Mouse (Mus musculus) v-Abl transformed pro-B cells (cell line): ENCODE measurements at regions not wholly inside any gene's neighbourhood (a gene's known extent, or its start where the extent isn't known, plus 50 kb on each side); places are given as distances from the start of the nearest gene placed in this dataset.

Experiments used
- in situ Hi-C, 2 experiments: fragments of 400-800 bp; cut with MboI; formaldehyde crosslinking; loops; one replicate each; pipeline ENCODE4 v1.15.1; 2025; ENCODE audit not compliant: unreplicated experiment in 2 of 2

DNA sequence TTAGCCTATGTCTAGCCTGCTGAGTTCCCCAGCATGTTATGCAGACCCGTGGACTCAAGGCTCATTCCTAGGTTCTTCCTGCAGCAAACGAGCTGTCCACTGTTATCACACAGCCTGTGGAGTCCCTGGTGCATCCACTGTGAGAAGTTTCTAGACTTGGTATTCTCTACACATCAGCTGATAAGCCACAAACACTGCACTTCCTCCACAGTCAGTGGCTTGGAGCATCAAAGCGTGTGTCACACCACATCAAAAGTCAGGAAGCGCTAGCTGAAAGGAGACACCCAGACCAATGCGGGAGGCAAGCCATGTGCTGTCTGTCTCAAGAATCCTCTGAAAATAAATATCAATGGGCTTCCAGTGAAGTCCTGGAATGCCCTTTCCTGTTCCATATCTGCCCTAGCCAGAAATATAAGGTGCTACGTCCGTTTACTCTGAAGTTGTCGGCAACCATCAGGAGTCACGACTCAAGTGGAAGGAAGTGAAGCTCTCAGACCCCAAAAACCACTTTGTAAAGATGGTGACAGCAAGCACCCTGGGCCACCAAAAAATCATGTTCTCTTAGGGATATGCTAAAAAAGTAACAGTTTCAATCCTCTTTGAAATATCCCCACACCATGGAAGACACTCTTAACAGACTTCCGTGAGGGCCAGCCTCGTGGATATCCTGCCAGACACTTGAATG, 227.7 kb downstream of the Adgrl2 start:
- in situ Hi-C loops: loop anchor here in 1 of 2 experiments (10.0 kb wide), 1 partner anchor 68 kb away; no protein-coding TSS in a partner anchor

GRCm38 (mm10) chr3:148761586-148761985, 228.8 kb downstream of the Adgrl2 start:
- in situ Hi-C loops: loop anchor here in 1 of 2 experiments (10.0 kb wide), 1 partner anchor 67 kb away; no protein-coding TSS in a partner anchor

DNA sequence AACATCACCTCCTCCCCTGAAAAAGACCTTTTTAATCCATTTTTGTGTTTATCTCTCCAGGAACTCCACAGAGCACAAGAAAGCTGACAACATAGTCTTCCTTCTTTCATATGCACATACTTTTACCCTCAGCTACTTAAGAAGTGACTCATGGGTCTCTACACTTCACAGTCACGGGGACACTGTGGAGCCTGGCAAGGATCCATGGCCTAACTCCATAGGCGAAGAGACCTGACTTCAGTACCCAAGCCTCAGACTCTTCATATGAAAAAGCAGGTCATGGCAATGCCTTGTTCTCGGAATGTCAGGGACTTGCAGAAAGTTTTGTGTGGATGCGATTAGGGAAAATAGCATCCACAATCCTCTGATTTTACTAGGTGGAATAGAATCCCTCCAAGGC, 230.9 kb downstream of the Adgrl2 start:
- in situ Hi-C loops: no loop called here

GRCm38 (mm10) chr3:148746234-148746633, 244.1 kb downstream of the Adgrl2 start:
- in situ Hi-C loops: no loop called here

DNA sequence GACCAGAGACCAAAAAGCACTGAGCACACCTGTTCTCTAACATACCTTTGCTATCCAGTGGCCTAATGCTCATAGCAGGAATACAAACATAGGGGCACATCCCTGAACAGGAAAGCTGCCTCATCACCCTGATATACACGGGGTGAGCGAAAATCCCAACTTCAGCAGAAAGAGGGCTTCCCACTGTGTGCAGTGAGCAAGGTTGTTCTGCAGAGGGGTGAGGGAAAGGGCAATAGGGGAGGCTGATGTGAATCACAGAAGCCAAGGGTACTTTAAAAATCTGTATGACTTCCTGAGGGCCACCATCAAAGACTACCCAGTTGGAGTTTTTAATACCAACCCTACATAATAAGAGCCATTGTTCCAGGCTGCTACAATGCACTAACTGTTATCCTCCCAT, 245.7 kb downstream of the Adgrl2 start:
- in situ Hi-C loops: no loop called here

DNA sequence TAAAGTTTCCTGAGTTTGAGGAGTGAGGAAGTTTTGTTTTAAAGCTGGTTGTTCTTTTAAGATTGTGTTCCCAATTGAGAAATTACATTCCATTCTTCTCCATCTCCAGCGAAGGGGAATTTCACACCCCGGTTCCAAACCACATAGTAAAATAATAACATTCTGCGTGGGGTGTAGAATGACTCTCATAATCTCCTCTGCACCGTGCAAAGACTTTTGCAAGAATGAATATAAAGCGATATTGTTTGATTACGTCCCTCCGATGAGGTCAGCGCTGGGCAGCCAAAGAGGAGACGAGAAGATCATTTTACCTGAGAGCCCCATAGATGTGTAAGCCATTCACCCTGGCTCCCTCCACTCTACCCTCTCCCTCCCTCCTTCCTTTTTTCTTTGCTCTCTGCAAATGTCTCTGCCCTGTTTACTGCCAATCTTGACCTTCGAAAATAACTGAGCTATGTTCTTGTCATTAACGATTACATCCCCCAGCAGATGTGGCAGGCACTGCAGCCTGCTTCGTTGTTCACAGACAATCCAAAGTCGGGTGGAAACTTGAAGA, 256.1 kb downstream of the Adgrl2 start:
- in situ Hi-C loops: loop anchor here (5.0 kb wide), 1 partner anchor 33 kb away; no protein-coding TSS in a partner anchor

DNA sequence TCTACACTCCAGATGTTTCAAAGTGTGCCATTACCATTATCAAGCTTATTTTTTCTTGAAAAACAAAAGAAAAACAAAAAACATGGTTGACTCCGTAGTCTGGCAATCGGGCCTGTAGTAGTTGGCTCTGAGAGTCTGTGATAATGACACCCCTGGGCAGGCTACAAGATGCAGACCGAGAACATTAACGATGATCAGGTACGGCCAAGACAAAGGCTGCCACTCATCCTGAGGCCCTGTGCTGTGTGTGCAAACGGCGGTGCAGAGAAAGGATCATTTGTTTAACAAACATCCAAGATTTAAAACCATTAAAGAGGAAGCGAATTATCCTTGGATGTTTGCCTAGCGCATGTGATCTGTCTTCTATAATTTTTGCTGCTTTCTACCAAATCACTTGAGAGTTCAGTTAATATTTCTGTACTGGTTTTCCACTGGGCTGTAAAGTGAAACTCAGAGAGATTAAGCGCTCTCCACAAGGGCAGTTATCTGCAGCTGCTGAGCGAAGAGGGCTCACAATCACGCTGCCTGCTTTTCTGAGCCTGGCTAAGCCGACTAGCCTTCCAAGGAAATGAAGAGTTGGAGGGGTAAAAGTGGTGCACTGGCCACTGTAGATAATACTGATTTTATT, 257.0 kb downstream of the Adgrl2 start:
- in situ Hi-C loops: loop anchor here (5.0 kb wide), 1 partner anchor 34 kb away; no protein-coding TSS in a partner anchor

DNA sequence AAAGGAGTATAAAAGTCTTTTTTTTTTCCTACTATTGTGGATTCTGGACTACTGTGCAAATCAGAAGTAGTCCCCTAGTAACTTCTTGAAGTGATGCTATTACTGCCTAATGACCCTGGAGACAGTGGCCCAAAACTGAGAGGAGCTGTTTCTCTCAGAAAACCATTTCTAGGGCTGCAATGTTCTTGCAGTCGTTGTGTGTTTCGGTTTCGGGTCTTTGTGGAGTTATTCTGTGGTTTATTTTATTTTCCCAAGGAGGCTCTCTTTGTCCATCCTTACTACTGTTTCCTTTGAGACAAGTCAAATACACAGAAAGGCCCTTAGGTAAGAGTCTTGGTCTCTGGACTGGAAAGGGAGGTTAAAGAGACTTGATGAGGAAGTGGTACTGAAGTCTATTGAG, 258.9 kb downstream of the Adgrl2 start:
- in situ Hi-C loops: loop anchor here (5.0 kb wide), 1 partner anchor 36 kb away; no protein-coding TSS in a partner anchor

DNA sequence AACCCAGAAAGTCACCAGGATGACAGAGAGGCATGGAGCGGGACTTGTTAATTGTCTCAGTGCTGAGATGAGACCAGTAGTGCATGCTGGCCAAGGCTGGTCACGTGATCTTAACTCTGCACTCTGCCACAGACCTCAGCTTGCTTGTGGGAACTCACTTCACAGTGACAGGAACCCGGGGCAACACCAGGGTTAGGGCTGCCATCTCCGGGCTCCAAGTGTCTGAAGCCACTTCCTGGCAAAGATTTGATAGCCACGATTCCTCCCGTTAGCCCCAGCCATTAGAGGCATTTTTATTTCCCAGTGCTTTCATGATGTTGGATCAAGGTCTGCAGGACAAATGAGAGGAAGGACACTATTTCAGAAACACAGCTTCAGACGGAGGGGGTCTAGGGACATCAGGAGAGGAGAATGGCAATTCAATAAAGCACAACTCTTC, 261.1 kb downstream of the Adgrl2 start:
- in situ Hi-C loops: loop anchor here in 1 of 2 experiments (5.0 to 10.0 kb wide), 4 partner anchors 37 to 713 kb away; no protein-coding TSS in a partner anchor

- in situ Hi-C loops: loop anchor here in 1 of 2 experiments (5.0 to 10.0 kb wide), 4 partner anchors 36 to 714 kb away; no protein-coding TSS in a partner anchor
Measured at GRCm38 (mm10) chr3:148728513-148729241, 261.7 kb downstream of the Adgrl2 start.

GRCm38 (mm10) chr3:148726596-148727331, 263.6 kb downstream of the Adgrl2 start:
- in situ Hi-C loops: loop anchor here in 1 of 2 experiments (5.0 to 10.0 kb wide), 4 partner anchors 34 to 716 kb away; no protein-coding TSS in a partner anchor

- in situ Hi-C loops: loop anchor here in 1 of 2 experiments (10.0 to 25.0 kb wide), 4 partner anchors 68 to 288 kb away; no protein-coding TSS in a partner anchor
Measured at GRCm38 (mm10) chr3:148696555-148696954, 293.8 kb downstream of the Adgrl2 start.

DNA sequence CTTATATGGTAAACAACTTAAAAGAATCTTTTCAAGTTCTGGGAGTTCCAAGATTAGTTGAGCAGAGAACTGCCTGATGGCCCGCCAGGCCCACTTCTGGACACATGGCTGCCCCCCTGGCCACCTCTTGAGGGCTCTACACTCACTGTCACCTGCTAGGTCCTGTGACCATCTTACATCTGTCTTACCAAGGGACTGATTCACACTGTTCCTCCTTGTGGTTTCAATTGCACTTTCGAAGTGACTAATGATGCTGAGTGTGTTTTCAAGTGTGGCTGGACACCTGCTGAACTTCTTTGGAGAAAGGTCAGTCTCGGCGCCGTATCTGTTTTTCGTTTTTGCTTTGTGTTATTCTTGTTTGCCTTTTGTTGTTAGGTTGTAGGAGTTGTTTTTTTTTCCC, 294.9 kb downstream of the Adgrl2 start:
- in situ Hi-C loops: loop anchor here in 1 of 2 experiments (10.0 to 25.0 kb wide), 4 partner anchors 69 to 289 kb away; no protein-coding TSS in a partner anchor

- in situ Hi-C loops: loop anchor here in 1 of 2 experiments (25.0 kb wide), 1 partner anchor 196 kb away; no protein-coding TSS in a partner anchor
Measured at GRCm38 (mm10) chr3:148683181-148683580, 307.2 kb downstream of the Adgrl2 start.

DNA sequence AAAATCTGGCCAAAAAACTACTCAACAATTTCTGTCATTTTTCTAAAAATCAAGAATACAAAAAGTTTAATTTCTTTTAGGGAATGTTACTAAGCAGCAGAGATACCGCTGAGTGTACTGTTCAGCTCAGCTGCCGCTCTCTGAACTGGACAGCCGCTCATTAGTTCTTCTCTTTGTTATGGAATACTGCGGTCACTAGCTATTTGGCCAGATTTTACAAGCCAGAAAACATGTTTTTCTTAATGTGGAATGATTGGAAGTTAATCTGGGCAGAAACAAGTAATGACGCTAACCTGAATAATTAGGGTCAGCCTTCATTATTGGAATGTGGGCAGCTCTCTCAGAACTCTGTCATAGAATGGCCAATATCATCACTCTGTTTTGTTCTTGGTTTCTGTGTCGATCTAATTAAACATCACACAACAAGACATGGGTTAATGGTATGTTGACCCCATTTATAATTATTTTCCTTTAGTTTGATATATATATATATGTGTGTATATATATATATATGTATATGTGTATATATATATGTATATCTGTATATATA, 307.8 kb downstream of the Adgrl2 start:
- in situ Hi-C loops: loop anchor here in 1 of 2 experiments (25.0 kb wide), 1 partner anchor 195 kb away; no protein-coding TSS in a partner anchor

DNA sequence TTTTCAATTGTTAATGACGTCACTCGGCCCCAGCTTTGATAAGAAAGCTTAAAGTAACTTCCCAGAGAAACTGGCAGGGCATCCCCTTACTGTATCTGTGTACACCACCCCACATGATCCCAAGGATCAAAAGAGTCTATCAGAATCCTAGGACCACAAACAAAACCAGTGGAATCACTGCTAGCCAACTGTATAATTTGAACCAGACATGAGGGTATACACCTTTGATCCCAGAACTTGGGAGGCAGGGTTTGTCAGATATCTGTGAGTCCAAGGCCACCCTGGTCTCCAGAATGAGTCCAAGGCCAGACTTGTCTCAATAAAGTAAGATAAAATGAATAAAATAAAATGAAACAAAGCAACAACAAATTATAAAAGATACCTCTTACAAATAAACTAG, 309.2 kb downstream of the Adgrl2 start:
- in situ Hi-C loops: loop anchor here in 1 of 2 experiments (25.0 kb wide), 1 partner anchor 194 kb away; no protein-coding TSS in a partner anchor

- in situ Hi-C loops: loop anchor here in 1 of 2 experiments (25.0 kb wide), 1 partner anchor 193 kb away; no protein-coding TSS in a partner anchor
Measured at GRCm38 (mm10) chr3:148680737-148681136, 309.6 kb downstream of the Adgrl2 start.

DNA sequence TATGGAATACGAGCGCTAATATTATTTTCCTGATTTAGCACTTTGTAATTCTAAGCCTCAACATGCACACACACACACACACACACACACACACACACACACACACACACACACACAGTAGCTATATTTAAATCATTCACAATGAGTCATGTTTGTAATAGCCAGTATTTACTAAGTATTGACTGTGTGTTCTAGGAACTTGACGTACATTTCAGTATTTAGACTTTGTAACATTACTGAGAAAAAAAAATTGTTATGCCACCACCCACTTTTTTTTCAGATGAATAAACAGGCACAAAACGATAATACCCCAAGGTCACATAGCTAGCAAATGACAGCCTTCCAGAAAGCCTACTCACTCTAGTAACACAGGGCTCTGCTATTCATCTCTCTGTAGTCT, 310.3 kb downstream of the Adgrl2 start:
- in situ Hi-C loops: loop anchor here in 1 of 2 experiments (25.0 kb wide), 1 partner anchor 193 kb away; no protein-coding TSS in a partner anchor

DNA sequence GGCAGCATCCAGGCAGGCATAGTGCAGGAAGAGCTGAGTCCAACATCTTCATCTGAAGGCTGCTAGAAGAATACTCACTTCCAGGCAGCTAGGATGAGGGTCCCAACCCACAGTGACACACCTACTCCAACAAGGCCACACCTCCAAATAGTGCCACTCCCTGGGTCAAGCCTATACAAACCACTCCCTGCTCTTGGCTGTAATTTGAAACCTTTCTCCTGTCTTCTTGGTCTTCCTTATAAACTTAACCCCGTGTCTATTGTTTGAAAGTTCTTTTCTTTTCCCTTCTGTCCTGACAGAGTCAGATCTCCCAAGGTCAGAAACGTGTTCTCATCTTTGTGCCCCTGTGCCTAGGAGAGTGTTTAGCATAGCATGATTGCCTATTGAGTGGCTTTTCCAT, 311.2 kb downstream of the Adgrl2 start:
- in situ Hi-C loops: loop anchor here in 1 of 2 experiments (25.0 kb wide), 1 partner anchor 192 kb away; no protein-coding TSS in a partner anchor
